In genomic region chr6:100408826-100409225, GRCm38 (mm10) we compare ENCODE assay signal across 7 mouse cellular contexts.
"Had no signal": no experiment of that assay in that cellular context is flagged by ENCODE, and none has a peak within 500 bp of the region (broad histone marks: within the 10 kb centered on the region; RNA-seq: fewer than 3 reads in every experiment).

No protein-coding gene starts in this region.

- DNase-seq: lung, adult 18-20 months; lung, embryonic 14.5 days; lung, postnatal 10 days; lung, postnatal 4 days; right cerebral cortex, postnatal 14 days; thymus, postnatal 14 days; thymus, postnatal 36 days had no signal
